Mouse (Mus musculus): ENCODE measurements around the gene Olfr458.
"Not testable (repeated sequence)": the region's sequence is repeated elsewhere in the genome, so short reads cannot be mapped to it uniquely, and the experiment has no call there.

Gene Olfr458

GRCm38 (mm10) chr6:42465096-42465495, at the start of gene Olfr458:
TSS of gene Olfr458 (minus strand) at chr6:42465196.
- DNase-seq (ENCODE audit: low spot score in 2 of 2), result no peak

DNA sequence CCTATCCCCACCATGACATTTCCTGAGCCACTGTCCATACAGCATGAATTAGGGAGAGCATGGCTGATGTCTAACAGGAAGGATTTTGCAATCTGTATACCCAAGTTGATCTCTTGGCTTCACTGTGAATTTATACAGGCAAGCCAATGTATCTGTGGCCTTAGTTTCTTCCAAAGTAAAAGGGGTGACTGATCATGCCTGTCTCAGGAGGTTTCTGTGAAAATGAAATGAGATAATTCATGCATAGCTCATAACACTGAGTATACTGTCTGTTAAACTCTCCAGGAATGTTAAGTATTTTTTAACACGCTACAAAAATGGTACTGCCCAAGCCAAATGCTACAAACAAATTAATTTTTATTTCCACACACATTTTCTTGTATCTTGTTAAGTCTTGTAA, 48.5 kb upstream of the Olfr458 start:
- DNase-seq (ENCODE audit: low spot score in 2 of 2), result no peak

GRCm38 (mm10) chr6:42509311-42509710, 44.3 kb upstream of the Olfr458 start:
- DNase-seq (ENCODE audit: low spot score in 2 of 2), result no peak

GRCm38 (mm10) chr6:42503478-42503877, 38.5 kb upstream of the Olfr458 start:
- DNase-seq (ENCODE audit: low spot score in 2 of 2), result no peak

GRCm38 (mm10) chr6:42489731-42490130, 24.7 kb upstream of the Olfr458 start:
- DNase-seq (ENCODE audit: low spot score in 2 of 2), result no peak

DNA sequence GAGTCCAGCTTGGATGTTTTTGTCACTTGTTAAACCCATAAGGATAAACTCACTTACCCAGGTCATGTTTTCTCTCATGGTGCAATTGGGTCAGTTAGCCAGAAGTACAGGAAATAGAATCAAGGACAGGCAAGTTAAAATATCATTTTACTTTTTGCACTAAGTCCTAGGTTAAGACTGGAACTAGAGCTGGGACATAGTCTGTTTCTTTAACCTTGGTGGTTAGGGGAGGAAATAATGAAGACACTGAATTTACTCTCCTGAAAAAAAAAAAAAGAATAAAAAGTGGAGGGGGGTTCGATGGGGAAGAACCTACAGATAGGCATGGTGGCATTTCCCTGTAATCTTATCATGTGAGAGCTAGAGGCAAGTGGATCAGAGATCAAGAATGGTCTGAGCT, 22.1 kb upstream of the Olfr458 start, which contains the start of gene Olfr456:
Olfr456 (minus strand) TSS at position 101 of the 400 bp plus-strand sequence.
- DNase-seq (ENCODE audit: low spot score in 2 of 2), result no peak

- no peak for DNase-seq (ENCODE audit: low spot score in 2 of 2)
Measured at GRCm38 (mm10) chr6:42484633-42485032, 19.6 kb upstream of the Olfr458 start.

- DNase-seq (ENCODE audit: low spot score in 2 of 2), result no peak
Measured at GRCm38 (mm10) chr6:42476235-42476634, 11.2 kb upstream of the Olfr458 start, which contains the start of gene Olfr457. TSS of gene Olfr457 (minus strand) at chr6:42476335.

DNA sequence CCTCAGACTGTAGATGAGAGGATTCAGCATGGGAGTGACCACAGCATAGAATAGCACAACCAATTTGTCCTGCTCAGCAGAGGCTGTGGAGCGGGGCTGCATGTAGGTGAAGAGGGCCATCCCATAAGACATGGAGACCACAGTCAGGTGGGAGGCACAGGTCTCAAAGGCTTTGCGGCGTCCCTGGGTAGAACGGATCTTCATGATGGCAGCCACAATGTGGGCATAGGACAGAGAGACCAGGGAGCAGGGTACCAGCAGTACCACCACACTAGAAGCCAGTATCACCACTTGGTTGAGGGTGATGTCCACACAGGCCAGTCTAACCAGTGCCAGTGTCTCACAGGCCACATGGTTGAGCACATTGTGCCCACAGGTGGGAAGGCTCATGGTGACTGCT, 6.3 kb upstream of the Olfr458 start:
- DNase-seq (ENCODE audit: low spot score in 2 of 2), result not testable (repeated sequence)

- DNase-seq (ENCODE audit: low spot score in 2 of 2), result no peak
Measured at GRCm38 (mm10) chr6:42470542-42470941, 5.5 kb upstream of the Olfr458 start.

GRCm38 (mm10) chr6:42447381-42447780, 17.6 kb downstream of the Olfr458 start:
- no peak for DNase-seq (ENCODE audit: low spot score in 2 of 2)

DNA sequence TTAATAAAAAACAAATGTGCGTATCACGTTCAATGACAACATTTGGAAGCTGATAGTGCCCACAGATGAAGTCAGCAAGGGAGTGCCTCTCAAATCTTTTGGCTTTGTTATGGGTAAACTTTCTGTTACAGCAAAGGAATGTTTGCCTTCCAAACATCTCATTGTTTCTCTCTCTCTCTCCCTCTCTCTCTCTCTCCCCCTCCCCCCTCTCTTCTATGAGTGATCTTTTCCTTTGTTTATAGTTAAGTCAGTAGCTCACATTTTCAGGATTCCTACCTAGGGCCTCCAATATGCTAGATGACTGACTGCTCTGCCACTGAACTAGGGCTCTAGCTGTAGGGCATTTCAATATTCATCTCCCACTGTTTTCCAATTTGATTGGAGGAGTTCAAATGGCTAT, 20.5 kb downstream of the Olfr458 start:
- no peak for DNase-seq (ENCODE audit: low spot score in 2 of 2)

GRCm38 (mm10) chr6:42441395-42441794, 23.6 kb downstream of the Olfr458 start:
- DNase-seq (ENCODE audit: low spot score in 2 of 2), result no peak

DNA sequence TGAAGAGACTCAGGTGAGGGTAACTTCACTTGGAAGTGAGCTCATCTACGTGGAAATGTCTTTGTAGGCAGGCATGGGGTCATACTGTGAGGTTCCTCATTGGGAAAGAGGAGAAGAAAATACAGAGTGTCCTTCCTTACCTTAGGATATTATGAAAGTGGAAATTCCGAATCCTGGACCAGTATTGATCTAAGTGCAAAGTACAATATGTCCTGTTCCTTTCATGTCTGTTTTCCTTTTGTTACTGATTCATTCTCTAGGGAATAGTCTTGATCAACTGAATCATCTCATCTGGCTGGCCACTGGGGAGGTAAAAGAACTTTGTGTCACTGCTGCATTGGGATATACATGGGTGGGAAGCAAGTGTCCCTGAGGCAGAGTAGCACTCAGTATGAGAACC, 29.5 kb downstream of the Olfr458 start:
- DNase-seq (ENCODE audit: low spot score in 2 of 2), result no peak

DNA sequence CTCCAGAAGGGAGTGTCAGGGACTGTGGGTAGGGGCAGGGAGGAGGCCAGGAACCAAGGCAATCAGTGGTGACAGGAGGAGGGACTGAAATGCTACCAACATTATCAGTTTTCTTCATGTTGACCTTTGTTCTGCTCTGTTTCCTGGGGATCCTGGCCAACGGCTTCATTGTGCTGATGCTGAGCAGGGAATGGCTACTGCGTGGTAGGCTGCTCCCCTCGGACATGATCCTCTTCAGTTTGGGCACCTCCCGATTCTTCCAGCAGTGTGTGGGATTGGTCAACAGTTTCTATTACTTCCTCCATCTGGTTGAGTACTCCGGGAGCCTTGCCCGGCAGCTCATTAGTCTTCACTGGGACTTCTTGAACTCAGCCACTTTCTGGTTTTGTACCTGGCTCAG, 30.6 kb downstream of the Olfr458 start, which contains the start of gene Tas2r126:
Tas2r126 (plus strand) TSS at position 90 of the 400 bp plus-strand sequence.
- DNase-seq (ENCODE audit: low spot score in 2 of 2), result no peak

- no peak for DNase-seq (ENCODE audit: low spot score in 2 of 2)
Measured at GRCm38 (mm10) chr6:42433554-42433953, 31.4 kb downstream of the Olfr458 start.

DNA sequence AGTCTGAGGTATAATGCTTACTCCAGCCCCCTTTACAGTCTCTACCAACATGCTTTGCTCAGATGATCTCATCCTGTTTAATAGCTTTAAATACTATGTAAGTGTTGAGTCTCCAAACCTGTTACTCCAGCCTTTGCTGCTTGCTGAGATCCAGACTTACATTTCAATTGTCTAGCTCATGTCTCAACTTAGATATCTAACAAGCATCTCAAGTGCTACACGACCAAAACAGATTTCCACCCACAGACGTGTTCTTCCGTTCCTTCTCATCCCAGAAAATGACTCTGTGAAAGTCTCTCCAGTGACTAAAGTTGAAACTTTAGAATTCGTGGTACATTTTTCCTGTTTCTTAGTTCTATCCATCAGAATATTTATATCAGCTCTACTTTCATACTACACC, 38.7 kb downstream of the Olfr458 start:
- DNase-seq (ENCODE audit: low spot score in 2 of 2), result no peak

DNA sequence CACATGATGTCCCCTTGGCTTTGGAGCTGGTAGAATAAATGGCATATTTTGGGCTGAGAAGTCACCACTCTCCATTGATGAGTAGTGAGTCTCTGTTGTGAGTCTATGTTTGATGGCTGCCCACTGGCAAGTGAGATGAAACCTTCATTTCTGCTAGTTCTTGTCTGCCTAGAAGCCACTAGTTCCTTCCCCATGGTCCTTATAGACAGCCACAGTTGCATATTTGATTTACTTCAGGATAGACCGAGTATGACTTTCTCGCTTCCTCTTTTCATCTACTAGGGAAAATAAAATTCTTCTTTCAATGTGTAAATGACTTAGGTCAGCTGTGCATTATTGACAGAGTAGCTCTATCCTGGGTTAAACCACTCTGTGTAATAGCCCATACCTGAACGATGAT, 40.5 kb downstream of the Olfr458 start:
- DNase-seq (ENCODE audit: low spot score in 2 of 2), result no peak

DNA sequence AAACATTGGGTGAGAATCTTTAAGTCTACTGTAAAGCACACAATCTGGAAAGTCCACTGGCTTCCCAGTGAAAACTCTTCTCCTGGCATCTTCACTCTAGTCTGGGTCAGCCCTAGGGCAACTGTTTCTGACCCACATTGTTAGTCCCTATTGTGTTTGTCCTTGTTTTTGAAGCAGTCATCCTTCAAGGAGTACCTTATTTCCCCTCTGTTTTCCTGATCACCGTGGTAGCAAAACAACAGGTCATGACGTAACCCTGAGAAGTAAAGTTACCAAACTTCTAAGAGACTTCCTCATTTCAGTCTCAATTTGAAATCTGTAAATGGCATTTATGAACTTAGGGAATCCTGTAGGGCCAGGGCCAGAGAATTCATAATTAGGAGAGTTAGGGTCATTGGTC, 43.6 kb downstream of the Olfr458 start:
- DNase-seq (ENCODE audit: low spot score in 2 of 2), result no peak

- no peak for DNase-seq (ENCODE audit: low spot score in 2 of 2)
Measured at GRCm38 (mm10) chr6:42419443-42419842, 45.6 kb downstream of the Olfr458 start.

All from thymus, postnatal 10 days (tissue).